Mouse (Mus musculus) hindbrain, embryonic 13.5 days (tissue): ENCODE measurements at regions not wholly inside any gene's neighbourhood (a gene's known extent, or its start where the extent isn't known, plus 50 kb on each side); places are given as distances from the start of the nearest gene placed in this dataset.

ENCODE experiments used
- ATAC-seq: fragments of 200-750 bp; cut with Nextera tagmentation; 2 replicates; pipeline ENCODE4 v1.8.0; 2017; ENCODE audit warnings: moderate TSS enrichment; ENCODE audit not compliant: low FRiP score
- H3K27ac ChIP-seq: fragments of 300-500 bp; sonication (generic); 2 replicates; pipeline ENCODE4 v1.5.1; 2015; ENCODE audit warnings: inconsistent platforms, mild to moderate bottlenecking, moderate library complexity
- H3K27me3 ChIP-seq: fragments of 300-500 bp; sonication (generic); 2 replicates; pipeline ENCODE4 v1.6.1; 2015; ENCODE audit warnings: mild to moderate bottlenecking, inconsistent platforms
- H3K36me3 ChIP-seq: fragments of 300-500 bp; sonication (generic); 2 replicates; pipeline ENCODE4 v1.6.1; 2015; ENCODE audit warnings: mild to moderate bottlenecking, inconsistent platforms
- H3K4me1 ChIP-seq: fragments of 300-500 bp; sonication (generic); replicated peaks from 2 replicates; pipeline ENCODE4 v1.6.1; 2015; ENCODE audit warnings: inconsistent platforms
- H3K4me2 ChIP-seq: fragments of 300-500 bp; sonication (generic); 2 replicates; pipeline ENCODE4 v1.6.1; 2015; ENCODE audit warnings: inconsistent platforms, mild to moderate bottlenecking, moderate library complexity
- H3K4me3 ChIP-seq: fragments of 300-500 bp; sonication (generic); 2 replicates; pipeline ENCODE4 v1.5.1; 2015; ENCODE audit warnings: mild to moderate bottlenecking, inconsistent platforms
- H3K9ac ChIP-seq: fragments of 300-500 bp; sonication (generic); 2 replicates; pipeline ENCODE4 v1.6.1; 2015; ENCODE audit warnings: mild to moderate bottlenecking, inconsistent platforms
- H3K9me3 ChIP-seq: fragments of 300-500 bp; sonication (generic); 2 replicates; pipeline ENCODE4 v1.6.1; 2016; ENCODE audit warnings: inconsistent platforms
- WGBS: fragments of 180-500 bp; shearing (Covaris S2); methylation state at CpG from one replicate; pipeline ENCODE4 v1.1.7; 2015; 5-methylcytosine and 5-hydroxymethylcytosine counted together

DNA sequence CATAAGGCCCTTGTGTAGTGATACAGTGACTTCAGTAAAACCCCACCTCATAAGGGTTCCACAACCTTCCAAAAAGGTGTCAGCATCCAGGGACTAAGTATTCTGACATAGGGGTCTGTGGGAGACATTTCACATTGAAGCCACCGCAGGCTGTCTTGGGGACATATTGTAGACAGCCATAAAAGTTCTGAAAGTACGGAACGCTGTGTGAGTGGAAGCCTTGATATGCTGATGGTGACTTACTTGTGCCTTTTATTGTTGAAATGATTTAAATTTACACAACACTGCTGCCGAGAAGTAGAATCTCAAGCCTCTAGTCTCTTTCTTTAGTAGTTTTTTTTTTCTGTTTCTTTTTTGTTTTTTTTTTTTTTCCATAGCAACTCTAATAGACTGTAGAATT, 82.5 kb upstream of the Tmtc4 start:
- Histone ChIP-seq H3K4me2 (no peak overlapping the region), H3K4me3 (no peak overlapping the region), H3K27me3 (no peaks in the 10 kb centered on the region), H3K9ac (no peak overlapping the region), H3K36me3 (no peaks in the 10 kb centered on the region), H3K27ac (no peak overlapping the region), H3K9me3 (no peaks in the 10 kb centered on the region), H3K4me1 (peaks cover 13% of the 10 kb centered on the region)
- no peak for ATAC-seq
- WGBS, result 92% methylated on average over 4 of the region's 4 CpGs

DNA sequence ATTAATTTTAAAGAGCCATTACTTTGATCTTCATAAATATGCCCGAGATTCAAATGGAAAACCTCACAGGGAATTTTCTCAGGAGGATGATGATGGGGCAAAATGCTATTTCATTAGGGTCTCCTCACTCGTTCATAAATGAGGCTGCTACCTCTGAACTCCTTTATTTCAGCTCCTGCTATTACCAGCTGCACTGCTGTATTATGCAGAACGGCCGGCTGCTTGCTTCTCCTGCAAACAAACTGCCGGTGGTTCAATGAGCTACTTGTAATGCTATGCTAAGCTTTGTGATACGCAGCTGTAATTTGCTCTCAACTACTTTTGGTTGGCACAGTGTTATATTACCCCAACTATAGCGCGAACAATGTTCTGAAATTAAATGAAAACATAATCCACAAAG, 81.7 kb upstream of the Tmtc4 start:
- Histone ChIP-seq H3K9me3 (no peaks in the 10 kb centered on the region), H3K27ac (0 out of 2 replicates have a peak overlapping the region, but pooled peaks have one; percentile 35), H3K36me3 (no peaks in the 10 kb centered on the region), H3K4me1 (peaks cover 13% of the 10 kb centered on the region), H3K9ac (no peak overlapping the region), H3K27me3 (no peaks in the 10 kb centered on the region), H3K4me2 (peak overlapping the region; percentile 25; the same call in 1 of the 2 replicates), H3K4me3 (no peak overlapping the region)
- peak; percentile 68 for ATAC-seq
- WGBS, result 35% methylated on average over 8 of the region's 8 CpGs

DNA sequence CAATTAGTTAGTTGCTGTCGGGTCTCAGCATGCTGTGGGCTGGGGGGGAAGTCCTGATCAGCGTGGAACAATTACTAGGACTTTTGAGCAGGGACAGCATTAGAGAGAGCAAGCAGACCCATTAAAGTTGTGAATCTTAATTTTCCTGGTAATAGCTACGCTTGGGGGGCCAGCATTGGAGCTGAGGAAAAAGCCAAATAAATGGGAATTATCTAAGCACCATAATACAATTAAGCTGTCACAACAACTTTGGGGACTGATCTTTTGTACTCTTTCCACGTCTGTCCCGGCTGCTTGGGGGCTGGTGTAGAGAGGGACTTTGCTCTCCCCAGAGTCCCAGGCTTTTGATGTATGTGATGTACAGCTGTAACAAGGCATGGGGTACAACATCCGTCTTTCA, 81.3 kb upstream of the Tmtc4 start:
- peaks cover 13% of the 10 kb centered on the region for H3K4me1 ChIP-seq
- H3K27me3 ChIP-seq, result no peaks in the 10 kb centered on the region
- H3K9ac ChIP-seq, result no peak overlapping the region
- H3K27ac ChIP-seq, result no peak overlapping the region
- H3K9me3 ChIP-seq, result no peaks in the 10 kb centered on the region
- H3K36me3 ChIP-seq, result no peaks in the 10 kb centered on the region
- peak; percentile 89 for ATAC-seq
- H3K4me3 ChIP-seq, result no peak overlapping the region
- 29% methylated on average over 6 of the region's 6 CpGs for WGBS
- peak overlapping the region; percentile 25; the same call in 1 of the 2 replicates for H3K4me2 ChIP-seq

DNA sequence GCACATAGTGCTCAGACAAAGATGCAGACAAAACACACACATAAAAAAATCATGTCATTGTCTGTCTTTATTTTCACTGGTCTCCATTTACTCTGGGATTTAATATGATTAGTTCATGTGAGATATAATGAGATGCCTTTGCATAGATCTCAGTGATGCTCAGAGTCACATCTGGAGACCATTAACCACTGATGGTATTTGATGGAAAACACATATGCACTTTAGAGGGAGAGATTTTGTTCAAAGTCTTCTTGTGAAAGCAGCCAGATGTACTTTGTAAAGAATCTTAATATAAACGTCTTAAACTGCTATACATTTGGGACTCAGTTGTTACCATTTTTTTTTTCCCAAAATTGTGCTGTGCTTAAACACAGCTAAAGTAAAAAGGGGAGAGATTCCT, 79.1 kb upstream of the Tmtc4 start:
- H3K4me3 ChIP-seq, result no peak overlapping the region
- H3K36me3 ChIP-seq, result no peaks in the 10 kb centered on the region
- H3K27me3 ChIP-seq, result no peaks in the 10 kb centered on the region
- no peak overlapping the region for H3K9ac ChIP-seq
- H3K27ac ChIP-seq, result no peak overlapping the region
- 69% methylated on average over 1 of the region's 1 CpGs for WGBS
- H3K4me2 ChIP-seq, result no peak overlapping the region
- ATAC-seq, result no peak
- H3K4me1 ChIP-seq, result peaks cover 13% of the 10 kb centered on the region
- H3K9me3 ChIP-seq, result no peaks in the 10 kb centered on the region

DNA sequence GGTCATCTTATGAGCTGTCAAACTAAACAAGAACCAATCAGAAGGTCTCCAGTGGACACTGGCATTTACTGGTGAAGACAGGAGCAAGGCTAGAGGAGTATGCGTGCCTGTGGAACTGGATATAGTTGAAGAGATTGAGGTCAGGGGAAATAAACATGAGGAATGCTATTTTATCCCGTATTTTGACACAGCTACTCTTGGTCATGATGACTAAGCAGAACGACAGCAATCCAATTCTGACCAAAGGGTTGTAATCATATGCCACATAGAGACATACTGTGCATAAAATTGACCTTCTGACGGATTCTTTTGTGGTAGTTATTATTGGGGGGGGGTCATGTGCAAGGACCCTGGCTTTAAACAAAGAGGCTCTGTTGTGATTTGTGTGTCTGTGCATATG, 73.1 kb upstream of the Tmtc4 start:
- H3K4me2 ChIP-seq, result no peak overlapping the region
- no peak overlapping the region for H3K9ac ChIP-seq
- no peaks in the 10 kb centered on the region for H3K9me3 ChIP-seq
- no peaks in the 10 kb centered on the region for H3K4me1 ChIP-seq
- no peak overlapping the region for H3K4me3 ChIP-seq
- H3K27ac ChIP-seq, result no peak overlapping the region
- ATAC-seq, result no peak
- 75% methylated on average over 4 of the region's 4 CpGs for WGBS
- H3K27me3 ChIP-seq, result no peaks in the 10 kb centered on the region
- H3K36me3 ChIP-seq, result no peaks in the 10 kb centered on the region

DNA sequence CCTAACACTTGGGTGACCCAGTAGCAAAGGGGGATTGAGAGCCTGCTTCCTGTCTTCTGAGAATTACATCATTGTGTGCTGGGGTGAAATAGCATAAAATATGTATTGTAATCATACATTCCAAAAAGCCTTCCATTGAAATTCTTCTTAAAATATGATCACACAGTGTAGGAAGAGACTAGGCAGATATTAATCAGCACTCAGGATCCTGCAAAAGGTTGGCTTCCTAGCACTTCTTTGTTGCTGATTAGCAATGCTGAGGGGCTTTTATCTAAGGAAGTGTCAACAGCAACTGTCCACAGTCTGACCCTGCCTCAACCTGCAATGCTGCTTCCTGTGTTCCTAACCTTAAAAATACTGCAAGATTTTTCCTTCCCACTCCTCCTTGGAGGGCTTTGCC, 64.6 kb upstream of the Tmtc4 start:
- H3K27me3 ChIP-seq, result no peaks in the 10 kb centered on the region
- H3K4me1 ChIP-seq, result no peaks in the 10 kb centered on the region
- no peak overlapping the region for H3K4me3 ChIP-seq
- H3K9me3 ChIP-seq, result no peaks in the 10 kb centered on the region
- no peak for ATAC-seq
- no peaks in the 10 kb centered on the region for H3K36me3 ChIP-seq
- no peak overlapping the region for H3K4me2 ChIP-seq
- no peak overlapping the region for H3K27ac ChIP-seq
- H3K9ac ChIP-seq, result no peak overlapping the region

DNA sequence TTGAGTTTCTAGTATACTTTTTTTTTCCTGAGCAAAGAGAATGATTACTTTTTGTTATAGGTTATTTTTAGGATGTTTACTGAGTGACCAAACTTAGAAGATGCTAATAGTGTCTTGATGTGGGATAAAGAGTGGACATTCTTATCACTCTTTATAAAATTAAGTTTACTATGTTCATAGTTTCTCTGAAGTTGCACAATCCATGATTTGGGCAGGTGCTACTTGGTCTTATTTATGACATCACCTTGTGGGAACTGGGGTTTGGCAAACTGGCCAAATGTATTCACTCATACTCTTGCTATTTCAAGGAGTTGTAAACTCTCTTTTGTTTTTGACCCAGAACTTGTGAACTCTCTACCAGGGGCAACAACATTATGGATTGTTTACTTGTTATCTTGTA, 56.2 kb upstream of the Tmtc4 start:
- Histone ChIP-seq H3K4me2 (no peak overlapping the region), H3K9ac (no peak overlapping the region), H3K27ac (no peak overlapping the region), H3K4me1 (no peaks in the 10 kb centered on the region), H3K27me3 (no peaks in the 10 kb centered on the region), H3K9me3 (no peaks in the 10 kb centered on the region), H3K36me3 (no peaks in the 10 kb centered on the region), H3K4me3 (no peak overlapping the region)
- ATAC-seq, result no peak

DNA sequence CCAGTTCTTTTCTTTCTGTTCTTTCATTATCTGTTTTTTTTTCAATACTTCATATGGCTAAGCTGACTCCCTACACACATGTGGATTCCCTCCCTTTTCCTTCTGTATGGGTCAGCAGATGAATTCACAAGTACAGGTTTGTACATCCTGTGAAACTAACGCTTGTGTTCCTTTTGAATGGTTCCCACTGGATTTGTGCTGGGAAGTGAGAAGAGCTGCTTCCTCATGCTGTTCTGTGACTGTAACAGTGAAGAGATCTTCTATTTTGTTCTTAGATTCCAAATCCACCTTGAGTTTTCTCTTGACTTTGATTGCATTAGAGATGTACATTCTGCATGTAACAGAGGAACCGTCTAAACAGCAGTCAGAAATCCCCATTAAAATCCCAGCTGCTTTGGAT, 53.6 kb upstream of the Tmtc4 start:
- Histone ChIP-seq H3K27ac (no peak overlapping the region), H3K36me3 (no peaks in the 10 kb centered on the region), H3K4me2 (no peak overlapping the region), H3K4me3 (no peak overlapping the region), H3K27me3 (no peaks in the 10 kb centered on the region), H3K4me1 (no peaks in the 10 kb centered on the region), H3K9me3 (no peaks in the 10 kb centered on the region), H3K9ac (no peak overlapping the region)
- 78% methylated on average over 2 of the region's 2 CpGs for WGBS
- no peak for ATAC-seq
